Mouse (Mus musculus) brain, adult 2 months (tissue): ENCODE measurements around the gene Gm10717.
A peak's percentile ranks its signal among the peaks of the same experiment; 100 is the strongest.
"Not testable (repeated sequence)": the region's sequence is repeated elsewhere in the genome, so short reads cannot be mapped to it uniquely, and the experiment has no call there.

Experiments used
- DNase-seq: peaks from one replicate; pipeline ENCODE4 v3.0.0; 2011; ENCODE audit warnings: low read depth, low spot score

Gene Gm10717

DNA sequence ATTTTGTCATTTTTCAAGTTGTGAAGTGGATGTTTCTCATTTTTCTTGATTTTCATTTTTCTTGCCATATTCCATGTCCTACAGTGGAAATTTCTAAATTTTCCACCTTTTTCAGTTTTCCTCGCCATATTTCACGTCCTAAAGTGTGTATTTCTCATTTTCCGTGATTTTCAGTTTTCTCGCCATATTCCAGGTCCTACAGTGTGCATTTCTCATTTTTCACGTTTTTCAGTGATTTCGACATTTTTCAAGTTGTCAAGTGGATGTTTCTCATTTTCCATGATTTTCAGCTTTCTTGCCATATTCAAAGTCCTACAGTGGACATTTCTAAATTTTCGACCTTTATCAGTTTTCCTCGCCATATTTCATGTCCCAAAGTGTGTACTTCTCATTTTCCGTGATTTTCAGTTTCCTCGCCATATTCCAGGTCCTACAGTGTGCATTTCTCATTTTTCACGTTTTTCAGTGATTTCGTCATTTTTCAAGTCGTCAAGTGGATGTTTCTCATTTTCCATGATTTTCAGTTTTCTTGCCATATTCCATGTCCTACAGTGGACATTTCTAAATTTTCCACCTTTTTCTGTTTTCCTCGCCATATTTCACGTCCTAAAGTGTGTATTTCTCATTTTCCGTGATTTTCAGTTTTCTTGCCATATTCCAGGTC is 1.1 kb upstream of the Gm10717 start:
- DNase-seq: not testable (repeated sequence)

DNA sequence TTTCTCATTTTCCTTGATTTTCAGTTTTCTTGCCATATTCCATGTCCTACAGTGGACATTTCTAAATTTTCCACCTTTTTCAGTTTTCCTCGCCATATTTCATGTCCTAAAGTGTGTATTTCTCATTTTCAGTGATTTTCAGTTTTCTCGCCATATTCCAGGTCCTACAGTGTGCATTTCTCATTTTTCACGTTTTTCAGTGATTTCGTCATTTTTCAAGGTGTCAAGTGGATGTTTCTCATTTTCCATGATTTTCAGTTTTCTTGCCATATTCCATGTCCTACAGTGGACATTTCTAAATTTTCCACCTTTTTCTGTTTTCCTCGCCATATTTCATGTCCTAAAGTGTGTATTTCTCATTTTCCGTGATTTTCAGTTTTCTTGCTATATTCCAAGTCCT is 436 bp downstream of the Gm10717 start:
- DNase-seq: not testable (repeated sequence)

GRCm38 (mm10) chr9:3026136-3026535 is 919 bp downstream of the Gm10717 start:
- not testable (repeated sequence) for DNase-seq

GRCm38 (mm10) chr9:3026741-3027140 is 1.5 kb downstream of the Gm10717 start:
- DNase-seq: not testable (repeated sequence)

DNA sequence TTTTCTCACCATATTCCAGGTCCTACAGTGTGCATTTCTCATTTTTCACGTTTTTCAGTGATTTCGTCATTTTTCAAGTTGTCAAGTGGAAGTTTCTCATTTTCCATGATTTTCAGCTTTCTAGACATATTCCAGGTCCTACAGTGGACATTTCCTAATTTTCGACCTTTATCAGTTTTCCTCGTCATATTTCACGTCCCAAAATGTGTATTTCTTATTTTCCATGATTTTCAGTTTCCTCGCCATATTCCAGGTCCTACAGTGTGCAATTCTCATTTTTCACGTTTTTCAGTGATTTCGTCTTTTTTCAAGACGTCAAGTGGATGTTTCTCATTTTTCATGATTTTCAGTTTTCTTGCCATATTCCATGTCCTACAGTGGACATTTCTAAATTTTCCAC is 2.0 kb downstream of the Gm10717 start:
- peak; percentile 47 for DNase-seq

DNA sequence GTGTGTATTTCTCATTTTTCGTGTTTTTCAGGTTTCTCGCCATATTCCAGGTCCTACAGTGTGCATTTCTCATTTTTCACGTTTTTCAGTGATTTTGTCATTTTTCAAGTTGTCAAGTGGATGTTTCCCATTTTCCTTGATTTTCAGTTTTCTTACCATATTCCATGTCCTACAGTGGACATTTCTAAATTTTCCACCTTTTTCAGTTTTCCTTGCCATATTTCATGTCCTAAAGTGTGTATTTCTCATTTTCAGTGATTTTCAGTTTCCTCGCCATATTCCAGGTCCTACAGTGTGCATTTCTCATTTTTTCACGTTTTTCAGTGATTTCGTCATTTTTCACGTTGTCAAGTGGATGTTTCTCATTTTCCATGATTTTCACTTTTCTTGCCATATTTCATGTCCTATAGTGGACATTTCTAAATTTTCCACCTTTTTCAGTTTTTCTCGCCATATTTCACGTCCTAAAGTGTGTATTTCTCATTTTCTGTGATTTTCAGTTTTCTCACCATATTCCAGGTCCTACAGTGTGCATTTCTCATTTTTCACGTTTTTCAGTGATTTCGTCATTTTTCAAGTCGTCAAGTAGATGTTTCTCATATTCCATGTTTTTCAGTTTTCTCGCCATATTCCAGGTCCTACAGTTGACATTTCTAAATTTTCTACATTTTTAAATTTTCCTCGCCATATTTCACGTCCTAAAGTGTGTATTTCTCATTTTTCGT is 4.2 kb downstream of the Gm10717 start:
- not testable (repeated sequence) for DNase-seq

GRCm38 (mm10) chr9:3030677-3031318 is 5.6 kb downstream of the Gm10717 start:
- peak; percentile 83 for DNase-seq

- not testable (repeated sequence) for DNase-seq
Observed at GRCm38 (mm10) chr9:3034299-3034698, 9.1 kb downstream of the Gm10717 start, which contains the start of gene Gm17535. Gene Gm17535, plus strand, starts transcription at chr9:3034599.

GRCm38 (mm10) chr9:3036577-3036976 is 11.4 kb downstream of the Gm10717 start, which contains the start of gene Gm10715:
Gene Gm10715, plus strand, starts transcription at chr9:3036877.
- DNase-seq: not testable (repeated sequence)

DNA sequence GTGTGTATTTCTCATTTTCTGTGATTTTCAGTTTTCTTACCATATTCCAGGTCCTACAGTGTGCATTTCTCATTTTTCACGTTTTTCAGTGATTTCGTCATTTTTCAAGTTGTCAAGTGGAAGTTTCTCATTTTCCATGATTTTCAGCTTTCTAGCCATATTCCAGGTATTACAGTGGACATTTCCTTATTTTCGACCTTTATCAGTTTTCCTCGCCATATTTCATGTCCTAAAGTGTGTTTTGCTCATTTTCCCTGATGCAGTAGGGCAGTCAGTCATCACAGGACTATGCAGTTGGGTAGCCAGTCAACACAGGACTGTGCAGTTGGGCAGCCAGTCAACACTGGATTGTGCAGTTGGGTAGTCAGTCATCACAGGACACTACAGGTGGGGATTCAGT is 12.9 kb downstream of the Gm10717 start:
- DNase-seq: peak; percentile 5
